Mouse (Mus musculus) spleen, adult 2 months (tissue): ENCODE results near the gene Klra5.

Experiments used
- CTCF ChIP-seq: fragments of 200-500 bp; IDR thresholded peaks from 2 replicates; pipeline ENCODE4 v1.5.1; 2011; ENCODE audit warnings: mild to moderate bottlenecking, inconsistent platforms; ENCODE audit not compliant: insufficient read depth, insufficient read length, insufficient replicate concordance; ENCODE audit errors: extremely low read depth
- POLR2A ChIP-seq: fragments of 200-500 bp; IDR thresholded peaks from 2 replicates; pipeline ENCODE4 v1.6.1; 2011; ENCODE audit warnings: low read depth, low read length, inconsistent platforms

- TF ChIP-seq CTCF, result no peak
- TF ChIP-seq POLR2A, result no peak
Observed at GRCm38 (mm10) chr6:129876549-129876948, 40.9 kb downstream of the Klra5 start, which contains the start of gene Klra17.
